Mouse (Mus musculus) left cerebral cortex, adult 2 months (tissue): ENCODE measurements around the gene Gm11034. TPM values are rescaled to one million over a fixed set of nuclear protein-coding genes. Genes with fewer than 3 reads are reported as not detected.
A peak's percentile ranks its signal among the peaks of the same experiment; 100 is the strongest.

ENCODE experiments used
- DNase-seq, 2 experiments: peaks; one replicate each; pipeline ENCODE4 v3.0.0; 2021 to 2022; ENCODE audit warnings: low spot score in 2 of 2, mixed read lengths in 1 of 2; ENCODE audit errors: extremely low spot score in 1 of 2
- H3K27ac ChIP-seq: fragments of 200-600 bp; 2 replicates; pipeline ENCODE4 v1.8.1; 2022
- H3K4me3 ChIP-seq: fragments of 200-600 bp; 2 replicates; pipeline ENCODE4 v1.8.1; 2022
- CTCF ChIP-seq: fragments of 200-600 bp; IDR thresholded peaks from 2 replicates; pipeline ENCODE4 v1.8.1; 2022; ENCODE audit warnings: antibody characterized with exemption, mild to moderate bottlenecking, moderate library complexity
- intact Hi-C: fragments of 180-260 bp; cut with DNase I; formaldehyde crosslinking; loops from one replicate; pipeline ENCODE4 v1.15.1; 2025
- total RNA-seq, 2 experiments: library from RNA; stranded (reverse); gene quantifications; 2 replicates each; pipeline ENCODE4 v1.2.3; 2021

Gm11034 gene
- total RNA-seq, 2 experiments from 2014 or later, result not detected

- Histone ChIP-seq H3K27ac (peak overlapping the region; percentile 94), H3K4me3 (peak overlapping the region; percentile 65)
- intact Hi-C loops, result loop anchor here (5.0 kb wide), 1 partner anchor 63 kb away; no protein-coding TSS in a partner anchor
- TF ChIP-seq CTCF, result no peak
- DNase-seq, result no peak
These were observed 26.9 kb upstream of the Gm11034 start for GRCm38 (mm10) chr8:72240403-72240763.

- peak within 1 kb of the TSS; percentile 94 for H3K27ac ChIP-seq
- TF ChIP-seq CTCF, result peak; percentile 81
- DNase-seq, result peak; percentile 94 to 96
- H3K4me3 ChIP-seq, result peak within 1 kb of the TSS; percentile 65
- intact Hi-C loops, result loop anchor here (5.0 kb wide), 1 partner anchor 62 kb away; no protein-coding TSS in a partner anchor
These were observed 26.3 kb upstream of the Gm11034 start, which contains the start of gene Ap1m1 for GRCm38 (mm10) chr8:72239499-72240402. Ap1m1 (plus strand) TSS chr8:72240018.

GRCm38 (mm10) chr8:72222656-72223055, 9.2 kb upstream of the Gm11034 start:
- no peak for DNase-seq
- Histone ChIP-seq H3K4me3 (no peak overlapping the region), H3K27ac (no peak overlapping the region)
- TF ChIP-seq CTCF, result no peak
- intact Hi-C loops, result no loop called here

- Histone ChIP-seq H3K27ac (no peak overlapping the region), H3K4me3 (no peak overlapping the region; the same call in 1 of the 2 replicates)
- intact Hi-C loops, result no loop called here
- no peak for DNase-seq
- peak; percentile 11 for TF ChIP-seq CTCF
These were observed 7.3 kb upstream of the Gm11034 start for GRCm38 (mm10) chr8:72220758-72221157.

GRCm38 (mm10) chr8:72219541-72220363, 6.3 kb upstream of the Gm11034 start, which contains the start of gene Fam32a:
Fam32a (plus strand) TSS chr8:72219730.
- Histone ChIP-seq H3K4me3 (peak within 1 kb of the TSS; percentile 67), H3K27ac (peak within 1 kb of the TSS; percentile 87)
- intact Hi-C loops, result no loop called here
- TF ChIP-seq CTCF, result no peak
- DNase-seq, result peak; percentile 81 to 84

GRCm38 (mm10) chr8:72218781-72219540, 5.5 kb upstream of the Gm11034 start:
- TF ChIP-seq CTCF, result no peak
- intact Hi-C loops, result no loop called here
- H3K27ac ChIP-seq, result peak overlapping the region; percentile 16; the same call in 1 of the 2 replicates
- no peak for DNase-seq
- H3K4me3 ChIP-seq, result peak overlapping the region; percentile 67

- Histone ChIP-seq H3K4me3 (no peak overlapping the region), H3K27ac (no peak overlapping the region)
- intact Hi-C loops, result no loop called here
- no peak for DNase-seq
- no peak for TF ChIP-seq CTCF
These were observed 2.4 kb upstream of the Gm11034 start for GRCm38 (mm10) chr8:72215871-72216270.

GRCm38 (mm10) chr8:72215060-72215459, 1.6 kb upstream of the Gm11034 start:
- no peak for DNase-seq
- intact Hi-C loops, result no loop called here
- Histone ChIP-seq H3K4me3 (no peak overlapping the region), H3K27ac (no peak overlapping the region)
- no peak; the same call in 1 of the 2 replicates for TF ChIP-seq CTCF

GRCm38 (mm10) chr8:72212751-72213150, 685 bp downstream of the Gm11034 start, which contains the start of gene Cib3:
Cib3 (minus strand) TSS chr8:72212837.
- TF ChIP-seq CTCF, result no peak
- Histone ChIP-seq H3K27ac (no peak within 1 kb of the TSS), H3K4me3 (no peak within 1 kb of the TSS)
- no peak for DNase-seq
- intact Hi-C loops, result no loop called here

GRCm38 (mm10) chr8:72211846-72212245, 1.6 kb downstream of the Gm11034 start:
- Histone ChIP-seq H3K4me3 (no peak overlapping the region), H3K27ac (no peak overlapping the region)
- TF ChIP-seq CTCF, result no peak
- intact Hi-C loops, result no loop called here
- DNase-seq, result no peak

- H3K4me3 ChIP-seq, result no peak overlapping the region
- H3K27ac ChIP-seq, result no peak overlapping the region
- no peak for TF ChIP-seq CTCF
- no peak for DNase-seq
- intact Hi-C loops, result no loop called here
These were observed 2.7 kb downstream of the Gm11034 start for GRCm38 (mm10) chr8:72210710-72211109.
